Mouse (Mus musculus): ENCODE results near the gene Cd3g. TPM values are rescaled to one million over a fixed set of nuclear protein-coding genes. Genes with fewer than 3 reads are reported as not detected.

The Cd3g gene
- polyA plus RNA-seq, 3 experiments from 2014 or later = 1,536 to 1,970 (median 1,828) TPM

Other genes with a start within 250 kb of the Cd3g start
- gene Phldb1, start 245.2 kb downstream of the Cd3g start, polyA plus RNA-seq (2017; shearing (Covaris generic)) = under 1 TPM; 0.41 to 0.92 (median 0.58) TPM
- gene Arcn1, start 212.6 kb downstream of the Cd3g start, polyA plus RNA-seq (2017; shearing (Covaris generic)) = 100 to 1,000 TPM in 1 of 3 experiments, 10 to 100 TPM in 2; 64.6 to 101 (median 67.3) TPM
- 10 to 100 TPM; 43.4 to 67.5 (median 47.3) TPM for gene Ift46, start 212.5 kb downstream of the Cd3g start, polyA plus RNA-seq (2017; shearing (Covaris generic))
- under 1 TPM; 0.13 to 0.65 (median 0.46) TPM for gene Tmem25, start 181.1 kb downstream of the Cd3g start, polyA plus RNA-seq (2017; shearing (Covaris generic))
- not detected for gene Ttc36, start 177.4 kb downstream of the Cd3g start, polyA plus RNA-seq (2017; shearing (Covaris generic))
- gene Kmt2a, start 99.1 kb downstream of the Cd3g start, polyA plus RNA-seq (2017; shearing (Covaris generic)) = 10 to 100 TPM; 17.8 to 38.5 (median 32.9) TPM
- 100 to 1,000 TPM; 468 to 593 (median 553) TPM for gene Atp5l, start 59.7 kb downstream of the Cd3g start, polyA plus RNA-seq (2017; shearing (Covaris generic))
- 10 to 100 TPM; 25.5 to 40.2 (median 34.4) TPM for gene Ube4a, start 14.8 kb downstream of the Cd3g start, polyA plus RNA-seq (2017; shearing (Covaris generic))
- gene Cd3d, start 1.4 kb upstream of the Cd3g start, polyA plus RNA-seq (2017; shearing (Covaris generic)) = 1,000 to 10,000 TPM in 1 of 3 experiments, 100 to 1,000 TPM in 2; 684 to 1,006 (median 966) TPM
- 1,000 to 10,000 TPM in 2 of 3 experiments, 100 to 1,000 TPM in 1; 995 to 1,814 (median 1,394) TPM for gene Cd3e, start 29.2 kb upstream of the Cd3g start, polyA plus RNA-seq (2017; shearing (Covaris generic))
- not detected for gene Mpzl2, start 59.4 kb upstream of the Cd3g start, polyA plus RNA-seq (2017; shearing (Covaris generic))
- gene Mpzl3, start 74.8 kb upstream of the Cd3g start, polyA plus RNA-seq (2017; shearing (Covaris generic)) = 10 to 100 TPM in 2 of 3 experiments, 1 to 10 TPM in 1; 9.1 to 12.0 (median 10.2) TPM
- gene Jaml, start 98.8 kb upstream of the Cd3g start, polyA plus RNA-seq (2017; shearing (Covaris generic)) = 10 to 100 TPM in 1 of 3 experiments, 1 to 10 TPM in 2; 2.6 to 11.2 (median 6.3) TPM
- gene Scn2b, start 137.4 kb upstream of the Cd3g start, polyA plus RNA-seq (2017; shearing (Covaris generic)) = under 1 TPM in 2 of 3 experiments, not detected in 1; 0.09 to 0.60 TPM
- gene Scn4b, start 158.0 kb upstream of the Cd3g start, polyA plus RNA-seq (2017; shearing (Covaris generic)) = not detected
- gene BC049352, start 201.6 kb upstream of the Cd3g start, polyA plus RNA-seq (2017; shearing (Covaris generic)) = 1 to 10 TPM; 2.7 to 4.2 (median 4.1) TPM
- gene Tmprss4, start 223.7 kb upstream of the Cd3g start, polyA plus RNA-seq (2017; shearing (Covaris generic)) = not detected